Mouse (Mus musculus) heart, postnatal 0 days (tissue): Measurements from ENCODE around the gene Nynrin. TPM values are rescaled to one million over a fixed set of nuclear protein-coding genes. Genes with fewer than 3 reads are reported as not detected.
A peak's percentile ranks its signal among the peaks of the same experiment; 100 is the strongest.

Experiments used
- ATAC-seq: fragments of 200-750 bp; cut with Nextera tagmentation; 2 replicates; pipeline ENCODE4 v1.8.0; 2017; ENCODE audit warnings: low read depth, moderate number of reproducible peaks, moderate library complexity; ENCODE audit not compliant: insufficient read depth
- DNase-seq: peaks from one replicate; pipeline ENCODE4 v3.0.0-alpha.2; 2016; ENCODE audit warnings: low spot score
- H3K27ac ChIP-seq: fragments of 300-500 bp; sonication (generic); 2 replicates; pipeline ENCODE4 v1.5.1; 2014; ENCODE audit warnings: low read depth, mild to moderate bottlenecking
- H3K27me3 ChIP-seq: fragments of 300-500 bp; sonication (generic); 2 replicates; pipeline ENCODE4 v1.6.1; 2014; ENCODE audit warnings: low read length, mixed read lengths; ENCODE audit not compliant: control insufficient read depth, insufficient read depth
- H3K36me3 ChIP-seq: fragments of 300-500 bp; sonication (generic); replicated peaks from 2 replicates; pipeline ENCODE4 v1.6.1; 2014; ENCODE audit warnings: low read length, mixed read lengths; ENCODE audit not compliant: control insufficient read depth, insufficient read depth
- H3K4me1 ChIP-seq: fragments of 300-500 bp; sonication (generic); 2 replicates; pipeline ENCODE4 v1.6.1; 2014; ENCODE audit warnings: antibody characterized with exemption; ENCODE audit not compliant: control insufficient read depth, insufficient read depth
- H3K4me2 ChIP-seq: fragments of 300-500 bp; sonication (generic); 2 replicates; pipeline ENCODE4 v1.6.1; 2014; ENCODE audit warnings: low read depth, mild to moderate bottlenecking, low read length, moderate library complexity
- H3K4me3 ChIP-seq: fragments of 300-500 bp; sonication (generic); 2 replicates; pipeline ENCODE4 v1.5.1; 2014; ENCODE audit warnings: low read depth, low read length
- H3K9ac ChIP-seq: fragments of 300-500 bp; sonication (generic); replicated peaks from 2 replicates; pipeline ENCODE4 v1.6.1; 2014; ENCODE audit warnings: low read depth, low read length, mixed read lengths
- H3K9me3 ChIP-seq: fragments of 300-500 bp; sonication (generic); replicated peaks from 2 replicates; pipeline ENCODE4 v1.6.1; 2016; ENCODE audit warnings: low read length; ENCODE audit not compliant: control insufficient read depth
- CTCF ChIP-seq: IDR thresholded peaks from 2 replicates; pipeline ENCODE4 v1.5.1; 2016; ENCODE audit warnings: antibody characterized with exemption, control low read depth, low read depth
- EP300 ChIP-seq: IDR thresholded peaks from 2 replicates; pipeline ENCODE4 v1.6.1; 2016; ENCODE audit warnings: antibody characterized with exemption, low read depth
- WGBS: fragments of 180-500 bp; shearing (Covaris S2); extraction: QIAGEN DNeasy Blood & Tissue Kit; methylation state at CpG from one replicate; pipeline ENCODE4 v1.1.7; 2014; 5-methylcytosine and 5-hydroxymethylcytosine counted together
- polyA plus RNA-seq: library from polyadenylated mRNA; unstranded; fragments of >200 nt; fragmentation: Nextera tagmentation; extraction: Ambion mirVana; gene quantifications from 2 replicates; pipeline ENCODE4 v1.2.1, GENCODE M21; 2015
- total RNA-seq: library from RNA; depleted of rRNA; stranded (reverse); fragments of >200 nt; gene quantifications from 2 replicates; pipeline ENCODE4 v1.2.3, GENCODE M21; 2014; ENCODE audit warnings: low replicate concordance

Gene Nynrin
- total and polyA plus RNA-seq, 2 experiments from 2014 or later: 3.9 to 27.6 TPM

GRCm38 (mm10) chr14:55822435-55822990 lies 31.3 kb upstream of the Nynrin start:
- H3K4me2 ChIP-seq: peak overlapping the region; percentile 94
- 5% methylated on average over 13 of the region's 13 CpGs for WGBS

DNA sequence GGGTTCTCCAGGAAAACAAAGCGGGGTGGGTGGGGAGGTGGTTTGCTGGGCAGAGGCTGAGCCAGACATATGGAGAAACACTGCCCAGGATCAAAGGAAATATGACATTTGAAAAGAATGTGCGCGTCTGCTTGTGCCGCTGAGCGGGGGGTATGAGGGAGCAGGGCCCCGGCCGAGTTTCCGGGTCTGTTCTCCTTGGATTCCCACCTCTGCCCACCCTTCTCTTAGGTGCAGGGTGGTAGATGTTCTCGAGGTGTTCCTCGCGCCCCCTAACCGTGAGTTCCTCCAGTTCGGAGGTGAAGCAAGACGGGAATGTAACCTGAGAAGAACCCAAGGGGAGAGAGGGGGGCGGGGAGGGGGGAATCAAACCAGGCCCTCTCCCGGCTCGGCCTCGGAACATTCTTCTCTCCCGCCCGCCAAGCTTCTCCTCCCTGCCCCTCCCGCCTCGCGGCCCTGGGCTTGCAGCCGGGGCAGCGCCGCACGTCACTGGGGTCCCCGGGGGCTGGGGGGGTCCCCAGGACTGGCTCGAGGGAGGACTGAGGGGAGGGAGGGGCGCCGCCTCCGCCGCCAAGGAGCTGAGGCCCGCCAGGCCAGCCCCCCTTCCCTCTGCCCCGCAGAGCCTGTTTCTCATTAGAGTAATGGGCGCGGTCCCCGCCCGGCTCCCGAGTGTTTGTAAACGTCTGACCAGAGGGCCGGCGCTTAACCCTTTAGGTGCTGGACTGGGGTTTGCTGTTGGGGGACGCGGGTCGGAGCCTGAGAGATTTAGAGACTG lies 30.6 kb upstream of the Nynrin start, which contains the start of gene Nfatc4:
TSS of gene Nfatc4 (plus strand) at position 154 of the 772 bp plus-strand sequence.
- ATAC-seq: peak; percentile 75
- Histone ChIP-seq H3K4me3 (peak within 1 kb of the TSS; percentile 70), H3K9ac (peak within 1 kb of the TSS; percentile 86), H3K9me3 (no peaks in the 10 kb centered on the region), H3K4me2 (peak within 1 kb of the TSS; percentile 94), H3K36me3 (no peaks in the 10 kb centered on the region), H3K4me1 (peaks cover 14% of the 10 kb centered on the region; the same call in 1 of the 2 replicates), H3K27ac (peak within 1 kb of the TSS; percentile 91), H3K27me3 (peaks cover 16% of the 10 kb centered on the region)
- TF ChIP-seq CTCF: 0 out of 2 replicates have a peak, but pooled peaks have one; percentile 1
- TF ChIP-seq EP300: no peak
- under 1% methylated on average over 46 of the region's 46 CpGs for WGBS
- DNase-seq: peak; percentile 82

More at GRCm38 (mm10) chr14:55822435-55822990, 31.3 kb upstream of the Nynrin start:
- peak; percentile 93 for DNase-seq
- H3K4me1 ChIP-seq: peaks cover 14% of the 10 kb centered on the region; the same call in 1 of the 2 replicates
- peak overlapping the region; percentile 70 for H3K4me3 ChIP-seq
- ATAC-seq: peak; percentile 66
- TF ChIP-seq EP300 (no peak), CTCF (peak; percentile 100)
- H3K9me3 ChIP-seq: no peaks in the 10 kb centered on the region
- H3K27me3 ChIP-seq: peaks cover 16% of the 10 kb centered on the region
- no peaks in the 10 kb centered on the region for H3K36me3 ChIP-seq
- peak overlapping the region; percentile 86 for H3K9ac ChIP-seq
- peak overlapping the region; percentile 91 for H3K27ac ChIP-seq

GRCm38 (mm10) chr14:55824001-55824480 lies 29.8 kb upstream of the Nynrin start:
- TF ChIP-seq EP300 (no peak), CTCF (no peak)
- peak overlapping the region; percentile 70 for H3K4me3 ChIP-seq
- ATAC-seq (no peak), DNase-seq (peak; percentile 11)
- no peaks in the 10 kb centered on the region for H3K36me3 ChIP-seq
- H3K27me3 ChIP-seq: peaks cover 16% of the 10 kb centered on the region
- peak overlapping the region; percentile 91 for H3K27ac ChIP-seq
- peaks cover 17% of the 10 kb centered on the region; the same call in 1 of the 2 replicates for H3K4me1 ChIP-seq
- 13% methylated on average over 10 of the region's 10 CpGs for WGBS
- H3K4me2 ChIP-seq: peak overlapping the region; percentile 94
- H3K9me3 ChIP-seq: no peaks in the 10 kb centered on the region
- H3K9ac ChIP-seq: peak overlapping the region; percentile 86

- no peak for ATAC-seq
- H3K4me1 ChIP-seq: peaks cover 17% of the 10 kb centered on the region; the same call in 1 of the 2 replicates
- no peaks in the 10 kb centered on the region for H3K9me3 ChIP-seq
- H3K4me2 ChIP-seq: peak overlapping the region; percentile 94
- WGBS: 4% methylated on average over 32 of the region's 32 CpGs
- peaks cover 16% of the 10 kb centered on the region for H3K27me3 ChIP-seq
- peak overlapping the region; percentile 86 for H3K9ac ChIP-seq
- no peak for TF ChIP-seq CTCF
- no peak for TF ChIP-seq EP300
- peak overlapping the region; percentile 91 for H3K27ac ChIP-seq
- H3K36me3 ChIP-seq: no peaks in the 10 kb centered on the region
- peak overlapping the region; percentile 70 for H3K4me3 ChIP-seq
- DNase-seq: no peak
Measured at GRCm38 (mm10) chr14:55824481-55825215, 29.2 kb upstream of the Nynrin start.
